Mouse (Mus musculus): ENCODE results near the gene Dock4.

DNA sequence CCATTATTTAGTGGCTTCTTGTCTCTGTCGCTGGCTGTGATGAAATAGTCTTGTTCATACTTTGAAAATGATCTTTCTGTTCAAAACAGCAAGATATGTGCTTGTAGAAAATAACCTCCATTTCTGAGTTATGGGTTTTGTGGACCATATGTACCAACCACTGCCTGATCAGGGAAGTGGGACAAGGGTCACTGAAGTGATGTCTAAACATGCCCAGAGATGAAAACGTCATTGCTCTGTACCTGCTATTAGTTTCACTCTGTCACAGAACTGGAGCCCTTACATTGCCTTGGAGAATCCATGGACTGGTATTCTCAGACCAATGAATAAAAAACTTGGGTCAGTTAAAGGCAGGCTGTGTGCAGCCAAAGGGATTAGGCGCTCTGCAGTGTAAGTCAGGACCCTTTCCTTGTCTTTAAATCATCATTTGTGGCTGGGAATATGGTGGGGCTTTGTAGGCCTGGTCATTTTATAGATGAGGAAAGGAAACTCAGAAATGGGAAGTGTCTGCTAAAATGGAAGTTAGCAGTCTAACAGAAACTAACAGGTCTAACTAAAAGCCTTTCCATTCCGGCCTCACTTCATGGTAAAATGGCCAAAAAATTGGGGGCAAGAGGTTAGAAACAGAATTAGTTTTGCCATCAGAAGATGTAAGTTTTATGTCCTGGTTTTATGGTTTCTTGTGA lies 139.8 kb downstream of the Dock4 start:
- no peak for TF ChIP-seq CTCF (IDR thresholded peaks at IDR 0.05)
- no peak for TF ChIP-seq POLR2A (IDR thresholded peaks at IDR 0.05; ENCODE audit: insufficient read depth, low read depth, low read length)
- TF ChIP-seq EP300 (IDR thresholded peaks at IDR 0.05; ENCODE audit: insufficient read depth, low read depth, low read length), result no peak
